Mouse (Mus musculus): ENCODE measurements around the gene Htr2b. TPM values are rescaled to one million over a fixed set of nuclear protein-coding genes. Genes with fewer than 3 reads are reported as not detected.

Gene Htr2b
- polyA plus RNA-seq (2017; shearing (Covaris generic)), result not detected

DNA sequence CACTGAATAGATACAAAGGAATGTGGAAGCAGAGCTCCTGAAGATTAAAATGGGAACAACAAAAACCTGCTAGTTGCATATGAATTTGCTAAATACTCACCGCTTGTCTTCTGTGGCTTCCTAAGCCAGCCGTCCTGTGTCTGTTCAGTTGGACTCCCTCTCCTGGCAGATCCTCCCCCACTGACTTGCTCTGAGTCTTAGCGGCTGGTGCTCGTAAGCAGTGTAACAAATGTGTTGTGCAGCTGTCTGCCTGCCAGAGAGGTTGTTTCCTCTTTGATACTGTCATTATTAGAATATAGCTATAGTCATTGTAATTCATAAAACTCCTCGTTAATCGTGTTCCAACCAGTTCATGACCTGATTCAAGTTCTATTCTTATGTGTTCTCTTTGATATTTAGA lies at the start of gene Htr2b:
Htr2b (minus strand) TSS at position 192 of the 400 bp plus-strand sequence.

DNA sequence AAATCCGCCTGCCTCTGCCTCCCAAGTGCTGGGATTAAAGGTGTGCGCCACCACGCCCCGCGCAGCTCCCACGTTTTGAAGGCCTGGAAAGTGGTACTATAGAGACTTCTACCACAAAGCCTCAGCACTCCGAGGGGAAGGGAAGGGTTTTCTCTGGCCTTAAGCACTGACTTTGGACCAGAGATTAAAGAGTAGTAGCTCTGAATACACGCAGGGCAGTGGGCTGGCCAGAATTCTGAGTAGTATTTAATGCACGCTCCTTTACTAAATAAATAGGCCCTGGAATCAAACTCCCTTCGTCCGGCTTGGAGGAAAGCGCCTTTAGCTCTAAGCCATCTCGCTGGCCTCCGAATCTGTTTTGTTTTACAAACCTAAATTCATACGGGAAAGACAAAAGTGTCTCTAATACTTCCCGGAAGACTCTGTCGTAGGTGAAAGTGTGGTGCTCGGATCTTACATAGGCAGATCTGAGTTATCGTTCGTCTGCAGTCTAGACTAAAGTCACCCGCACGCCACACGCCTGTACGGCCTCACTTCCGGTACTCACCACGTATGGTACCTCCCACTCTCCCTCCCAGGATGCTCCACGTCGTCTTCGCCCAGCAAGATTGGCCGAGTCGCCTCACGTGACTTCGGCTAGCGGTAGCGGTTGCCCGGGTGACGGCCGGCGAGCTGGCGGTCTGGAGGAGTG lies 42.5 kb upstream of the Htr2b start, which contains the start of gene Armc9:
Armc9 (plus strand) TSS at position 648 of the 691 bp plus-strand sequence.

DNA sequence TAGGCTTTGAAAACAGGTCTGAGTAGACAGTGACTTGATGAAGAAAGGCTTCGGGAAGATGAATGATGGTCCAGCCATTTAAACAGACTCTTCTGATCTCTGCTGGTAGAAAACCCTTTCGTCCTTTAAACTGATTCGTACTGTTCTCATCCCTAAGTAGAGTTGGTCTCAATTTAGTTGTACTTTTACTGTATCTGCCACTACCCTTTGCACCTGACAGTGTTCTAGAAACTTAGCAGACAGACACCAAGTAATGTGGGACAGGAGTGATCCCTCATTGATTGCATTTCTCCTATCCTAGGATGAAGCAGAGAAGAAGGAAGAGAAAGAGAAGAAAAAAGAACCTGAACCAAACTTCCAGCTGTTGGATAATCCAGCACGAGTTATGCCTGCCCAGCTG lies 21.6 kb upstream of the Htr2b start, which contains the start of gene Gm21972:
Gm21972 (plus strand) TSS at position 301 of the 400 bp plus-strand sequence.

DNA sequence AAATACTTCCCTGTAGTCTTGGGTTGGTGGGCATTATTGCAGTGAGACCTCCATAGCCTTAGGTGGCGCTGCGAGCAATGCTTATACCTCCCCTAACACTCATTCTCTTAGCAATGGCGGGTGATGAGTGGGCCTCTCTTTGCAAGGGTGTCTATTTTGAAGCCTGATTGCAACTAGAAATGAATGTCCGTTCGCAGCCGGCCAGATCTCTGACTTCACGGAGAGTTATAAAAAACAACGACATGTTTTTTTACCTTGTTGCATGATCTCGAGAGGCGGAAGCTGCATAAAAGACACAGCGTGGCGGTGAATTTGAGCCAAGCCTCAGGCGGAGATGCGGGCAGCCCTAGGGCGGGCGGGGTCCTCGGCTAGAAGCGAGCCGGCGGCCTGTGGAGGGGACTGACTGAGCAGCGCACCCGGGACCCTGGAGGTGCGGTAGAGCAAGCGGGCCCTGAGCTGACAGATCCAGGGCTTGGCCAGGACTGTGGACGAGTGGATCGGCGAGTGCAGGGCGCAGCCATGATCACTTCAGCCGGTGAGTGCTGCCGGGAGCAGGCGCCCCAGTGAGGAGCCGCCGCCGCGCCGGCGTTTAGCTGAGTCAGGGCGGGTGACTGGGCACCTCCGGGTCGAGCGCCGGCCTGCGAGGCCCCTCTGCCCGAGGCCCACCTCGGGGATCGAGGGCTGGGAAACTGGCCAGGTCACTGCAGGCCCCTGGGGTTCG lies 47.3 kb downstream of the Htr2b start, which contains the start of gene Psmd1:
Psmd1 (plus strand) TSS at position 117 of the 721 bp plus-strand sequence.

Other genes starting within 250 kb of the Htr2b start
- gene Itm2c, start 217.7 kb downstream of the Htr2b start, polyA plus RNA-seq (2017; shearing (Covaris generic)), result 196 TPM
- 0.71 TPM for gene 4933407L21Rik, start 183.5 kb downstream of the Htr2b start, polyA plus RNA-seq (2017; shearing (Covaris generic))
- 11.1 TPM for gene Gpr55, start 151.0 kb downstream of the Htr2b start, polyA plus RNA-seq (2017; shearing (Covaris generic))
- gene Spata3, start 95.2 kb downstream of the Htr2b start, polyA plus RNA-seq (2017; shearing (Covaris generic)), result not detected
- gene 2810459M11Rik, start 66.1 kb downstream of the Htr2b start, polyA plus RNA-seq (2017; shearing (Covaris generic)), result 0.38 TPM
- gene Psmd1, start 47.6 kb downstream of the Htr2b start, polyA plus RNA-seq (2017; shearing (Covaris generic)), result 63.9 TPM
- not detected for gene Gm21972, start 21.7 kb upstream of the Htr2b start, polyA plus RNA-seq (2017; shearing (Covaris generic))
- 6.5 TPM for gene Armc9, start 42.8 kb upstream of the Htr2b start, polyA plus RNA-seq (2017; shearing (Covaris generic))
- not detected for gene B3gnt7, start 190.9 kb upstream of the Htr2b start, polyA plus RNA-seq (2017; shearing (Covaris generic))
- 560 TPM for gene Ncl, start 247.4 kb upstream of the Htr2b start, polyA plus RNA-seq (2017; shearing (Covaris generic))